Mouse (Mus musculus) forebrain, postnatal 0 days (tissue): Measurements from ENCODE around the gene Cmah. TPM values are rescaled to one million over a fixed set of nuclear protein-coding genes. Genes with fewer than 3 reads are reported as not detected.

Source experiments
- ATAC-seq: fragments of 200-750 bp; cut with Nextera tagmentation; 2 replicates; pipeline ENCODE4 v1.8.0; 2017; ENCODE audit warnings: mild to moderate bottlenecking, moderate library complexity
- DNase-seq: peaks from one replicate; pipeline ENCODE4 v3.0.0-alpha.2; 2015
- H3K27ac ChIP-seq: fragments of 300-500 bp; sonication (generic); 2 replicates; pipeline ENCODE4 v1.5.1; 2014; ENCODE audit warnings: low read depth, mild to moderate bottlenecking, antibody characterized with exemption, low read length, moderate library complexity, mixed read lengths
- H3K27me3 ChIP-seq: fragments of 300-500 bp; sonication (generic); 2 replicates; pipeline ENCODE4 v1.6.1; 2014; ENCODE audit warnings: mild to moderate bottlenecking, low read length, mixed read lengths; ENCODE audit not compliant: insufficient read depth
- H3K36me3 ChIP-seq: fragments of 300-500 bp; sonication (generic); 2 replicates; pipeline ENCODE4 v1.6.1; 2014; ENCODE audit warnings: mild to moderate bottlenecking, moderate library complexity; ENCODE audit not compliant: insufficient read depth
- H3K4me1 ChIP-seq: fragments of 300-500 bp; sonication (generic); 2 replicates; pipeline ENCODE4 v1.6.1; 2014; ENCODE audit warnings: antibody characterized with exemption; ENCODE audit not compliant: insufficient read depth
- H3K4me2 ChIP-seq: fragments of 300-500 bp; sonication (generic); 2 replicates; pipeline ENCODE4 v1.6.1; 2014; ENCODE audit warnings: low read depth, mild to moderate bottlenecking, moderate library complexity
- H3K4me3 ChIP-seq: fragments of 300-500 bp; sonication (generic); 2 replicates; pipeline ENCODE4 v1.5.1; 2014; ENCODE audit warnings: low read depth, low read length, mixed read lengths
- H3K9ac ChIP-seq: fragments of 300-500 bp; sonication (generic); 2 replicates; pipeline ENCODE4 v1.6.1; 2014; ENCODE audit warnings: mild to moderate bottlenecking
- H3K9me3 ChIP-seq: fragments of 300-500 bp; sonication (generic); 2 replicates; pipeline ENCODE4 v1.6.1; 2016; ENCODE audit warnings: low read length
- CTCF ChIP-seq: sonication (generic); IDR thresholded peaks from 2 replicates; pipeline ENCODE4 v1.5.1; 2016; ENCODE audit warnings: antibody characterized with exemption, control low read depth, low read depth
- WGBS: fragments of 180-500 bp; shearing (Covaris S2); extraction: QIAGEN DNeasy Blood & Tissue Kit; methylation state at CpG from one replicate; pipeline ENCODE4 v1.1.7; 2014; 5-methylcytosine and 5-hydroxymethylcytosine counted together
- polyA plus RNA-seq: library from polyadenylated mRNA; unstranded; fragments of >200 nt; fragmentation: Nextera tagmentation; extraction: Ambion mirVana; gene quantifications from 2 replicates; pipeline ENCODE4 v1.2.1, GENCODE M21; 2015
- total RNA-seq: library from RNA; depleted of rRNA; stranded (reverse); fragments of >200 nt; gene quantifications from 2 replicates; pipeline ENCODE4 v1.2.3, GENCODE M21; 2014

Gene Cmah
- total and polyA plus RNA-seq, 2 experiments from 2014 or later: 0.08 TPM; not detected in 1

- Histone ChIP-seq H3K4me3 (no peak overlapping the region), H3K27me3 (no peaks in the 10 kb centered on the region), H3K27ac (no peak overlapping the region), H3K9me3 (no peaks in the 10 kb centered on the region), H3K36me3 (no peaks in the 10 kb centered on the region), H3K9ac (no peak overlapping the region), H3K4me1 (no peaks in the 10 kb centered on the region), H3K4me2 (no peak overlapping the region)
- peak; percentile 7 for DNase-seq
- peak; percentile 41 for TF ChIP-seq CTCF
- 40% methylated on average over 4 of the region's 4 CpGs for WGBS
- no peak for ATAC-seq
Measured at GRCm38 (mm10) chr13:24416409-24416808, 89.2 kb downstream of the Cmah start.

GRCm38 (mm10) chr13:24418024-24418423 lies 90.8 kb downstream of the Cmah start:
- no peaks in the 10 kb centered on the region for H3K4me1 ChIP-seq
- TF ChIP-seq CTCF: no peak
- H3K4me3 ChIP-seq: no peak overlapping the region
- no peak for DNase-seq
- H3K4me2 ChIP-seq: no peak overlapping the region
- no peaks in the 10 kb centered on the region for H3K36me3 ChIP-seq
- WGBS: 36% methylated on average over 1 of the region's 1 CpGs
- no peaks in the 10 kb centered on the region for H3K9me3 ChIP-seq
- H3K9ac ChIP-seq: no peak overlapping the region
- H3K27me3 ChIP-seq: no peaks in the 10 kb centered on the region
- H3K27ac ChIP-seq: no peak overlapping the region
- no peak; the same call in 1 of the 2 replicates for ATAC-seq

GRCm38 (mm10) chr13:24418814-24419213 lies 91.6 kb downstream of the Cmah start:
- Histone ChIP-seq H3K27ac (no peak overlapping the region), H3K4me2 (no peak overlapping the region), H3K9me3 (no peaks in the 10 kb centered on the region), H3K4me1 (no peaks in the 10 kb centered on the region), H3K4me3 (no peak overlapping the region), H3K9ac (no peak overlapping the region), H3K27me3 (no peaks in the 10 kb centered on the region), H3K36me3 (no peaks in the 10 kb centered on the region)
- no peak for DNase-seq
- WGBS: 77% methylated on average over 4 of the region's 4 CpGs
- no peak for TF ChIP-seq CTCF
- ATAC-seq: 0 out of 2 replicates have a peak, but pooled peaks have one; percentile 23

- Histone ChIP-seq H3K27me3 (no peaks in the 10 kb centered on the region), H3K4me3 (no peak overlapping the region), H3K4me1 (no peaks in the 10 kb centered on the region), H3K4me2 (no peak overlapping the region), H3K36me3 (no peaks in the 10 kb centered on the region), H3K9ac (no peak overlapping the region), H3K27ac (no peak overlapping the region), H3K9me3 (no peaks in the 10 kb centered on the region)
- no peak for DNase-seq
- no peak for TF ChIP-seq CTCF
- ATAC-seq: no peak
- 80% methylated on average over 13 of the region's 13 CpGs for WGBS
Measured at GRCm38 (mm10) chr13:24419560-24420250, 92.5 kb downstream of the Cmah start.

- no peak overlapping the region for H3K4me3 ChIP-seq
- no peaks in the 10 kb centered on the region for H3K36me3 ChIP-seq
- no peak overlapping the region for H3K4me2 ChIP-seq
- no peak overlapping the region for H3K9ac ChIP-seq
- H3K27ac ChIP-seq: no peak overlapping the region
- TF ChIP-seq CTCF: no peak
- ATAC-seq: no peak
- no peaks in the 10 kb centered on the region for H3K9me3 ChIP-seq
- DNase-seq: no peak
- no peaks in the 10 kb centered on the region for H3K27me3 ChIP-seq
- 57% methylated on average over 3 of the region's 3 CpGs for WGBS
- no peaks in the 10 kb centered on the region for H3K4me1 ChIP-seq
Measured at GRCm38 (mm10) chr13:24421987-24422386, 94.8 kb downstream of the Cmah start.

GRCm38 (mm10) chr13:24430215-24430614 lies 103.0 kb downstream of the Cmah start:
- H3K4me2 ChIP-seq: no peak overlapping the region
- H3K27ac ChIP-seq: no peak overlapping the region
- H3K9me3 ChIP-seq: no peaks in the 10 kb centered on the region
- H3K9ac ChIP-seq: no peak overlapping the region
- no peaks in the 10 kb centered on the region for H3K36me3 ChIP-seq
- no peak for TF ChIP-seq CTCF
- H3K4me1 ChIP-seq: no peaks in the 10 kb centered on the region
- DNase-seq (no peak), ATAC-seq (no peak)
- no peaks in the 10 kb centered on the region for H3K27me3 ChIP-seq
- 91% methylated on average over 5 of the region's 5 CpGs for WGBS
- no peak overlapping the region for H3K4me3 ChIP-seq

GRCm38 (mm10) chr13:24431593-24431992 lies 104.4 kb downstream of the Cmah start:
- 82% methylated on average over 3 of the region's 3 CpGs for WGBS

More at GRCm38 (mm10) chr13:24431593-24431992, 104.4 kb downstream of the Cmah start:
- H3K36me3 ChIP-seq: no peaks in the 10 kb centered on the region
- TF ChIP-seq CTCF: no peak
- no peak overlapping the region for H3K4me2 ChIP-seq
- no peak for ATAC-seq
- no peak overlapping the region for H3K9ac ChIP-seq
- no peaks in the 10 kb centered on the region for H3K9me3 ChIP-seq
- no peaks in the 10 kb centered on the region for H3K27me3 ChIP-seq
- H3K27ac ChIP-seq: no peak overlapping the region
- no peaks in the 10 kb centered on the region for H3K4me1 ChIP-seq
- no peak overlapping the region for H3K4me3 ChIP-seq
- no peak for DNase-seq
